Mouse (Mus musculus): Measurements from ENCODE around the gene Anxa6. TPM values are rescaled to one million over a fixed set of nuclear protein-coding genes. Genes with fewer than 3 reads are reported as not detected.

Gene Anxa6
- polyA plus RNA-seq, 1 experiment from 2014 or later = 39.9 TPM

DNA sequence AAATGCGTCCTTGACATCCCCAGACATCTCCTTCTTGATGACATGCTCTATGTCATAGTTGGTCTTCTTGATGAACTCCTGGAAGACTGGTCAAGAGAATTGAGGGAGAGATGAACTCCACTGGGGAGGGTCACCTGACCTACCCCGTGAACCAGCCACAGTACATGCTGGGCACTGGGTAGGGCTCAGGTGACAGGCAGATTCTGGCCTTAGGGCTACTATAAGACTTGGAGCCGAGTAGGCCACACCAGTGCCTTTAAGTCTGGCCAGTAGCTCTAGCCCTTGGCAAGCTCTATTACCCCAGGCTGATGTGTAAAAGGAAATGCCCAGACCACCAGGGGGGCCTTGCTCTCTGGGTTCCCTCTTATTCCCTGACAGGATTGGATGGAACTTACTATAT is 48.2 kb downstream of the Anxa6 start:
- no peak; the same call in 1 of the 2 replicates for ATAC-seq (replicated peaks)
- no peaks in the 10 kb centered on the region for H3K4me1 ChIP-seq
- no peak overlapping the region for H3K4me3 ChIP-seq
- no peak overlapping the region for H3K9ac ChIP-seq (replicated peaks)
- no peaks in the 10 kb centered on the region for H3K27me3 ChIP-seq
- H3K36me3 ChIP-seq = peaks cover 9% of the 10 kb centered on the region; the same call in 1 of the 2 replicates
- no peaks in the 10 kb centered on the region for H3K9me3 ChIP-seq
- H3K4me2 ChIP-seq (replicated peaks) = no peak overlapping the region
- WGBS = 77% methylated on average over 3 of the region's 3 CpGs
- no peak overlapping the region for H3K27ac ChIP-seq (replicated peaks)

DNA sequence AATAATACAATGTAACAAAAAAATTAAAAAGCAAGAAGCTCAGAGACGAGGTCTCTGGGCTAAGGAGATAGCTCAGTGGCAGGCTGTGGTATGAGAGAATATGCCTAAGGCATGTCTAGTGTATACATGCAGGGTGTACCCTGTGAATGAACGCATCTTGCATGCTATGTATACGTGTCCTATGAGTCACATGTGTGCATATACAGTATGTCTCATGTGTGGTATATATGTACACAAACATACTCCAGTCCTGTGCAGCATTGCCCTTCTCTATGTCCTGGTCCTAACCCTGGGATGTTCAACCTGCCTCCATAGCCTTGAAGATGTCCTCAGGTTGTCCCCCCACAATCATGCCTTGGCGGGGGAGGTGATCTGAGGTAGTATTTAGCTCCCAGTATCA is 48.7 kb downstream of the Anxa6 start:
- H3K36me3 ChIP-seq = peaks cover 9% of the 10 kb centered on the region; the same call in 1 of the 2 replicates
- no peak overlapping the region for H3K4me3 ChIP-seq
- no peak overlapping the region for H3K9ac ChIP-seq (replicated peaks)
- H3K4me2 ChIP-seq (replicated peaks) = no peak overlapping the region
- ATAC-seq (replicated peaks) = peak; percentile 57; the same call in 1 of the 2 replicates
- 58% methylated on average over 4 of the region's 4 CpGs for WGBS
- H3K27me3 ChIP-seq = no peaks in the 10 kb centered on the region
- H3K4me1 ChIP-seq = no peaks in the 10 kb centered on the region
- no peaks in the 10 kb centered on the region for H3K9me3 ChIP-seq
- H3K27ac ChIP-seq (replicated peaks) = no peak overlapping the region

DNA sequence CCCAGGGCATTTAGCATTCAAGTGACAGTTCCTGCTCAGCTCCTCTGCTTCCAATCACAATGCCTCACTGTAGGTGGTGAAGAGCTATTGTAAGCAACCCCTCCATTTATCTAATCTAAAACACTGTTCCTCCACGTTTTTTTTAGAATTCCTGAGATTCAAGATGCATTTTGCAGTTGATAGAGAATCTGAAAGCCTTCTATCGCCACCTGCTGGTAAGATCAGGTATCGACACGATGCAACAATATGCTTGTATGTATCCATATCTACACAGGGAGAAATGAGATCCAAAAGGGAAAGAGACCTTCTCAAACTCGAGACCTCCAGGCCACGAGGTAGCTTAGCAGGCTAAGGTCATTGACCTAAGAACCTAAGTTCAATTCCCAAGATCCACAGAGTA is 49.2 kb downstream of the Anxa6 start:
- Histone ChIP-seq H3K36me3 (peaks cover 9% of the 10 kb centered on the region; the same call in 1 of the 2 replicates), H3K4me3 (no peak overlapping the region), H3K27ac (replicated peaks) (no peak overlapping the region), H3K9ac (replicated peaks) (no peak overlapping the region), H3K9me3 (no peaks in the 10 kb centered on the region), H3K4me1 (no peaks in the 10 kb centered on the region), H3K4me2 (replicated peaks) (no peak overlapping the region), H3K27me3 (no peaks in the 10 kb centered on the region)
- 2% methylated on average over 6 of the region's 6 CpGs for WGBS
- ATAC-seq (replicated peaks) = 0 out of 2 replicates have a peak, but pooled peaks have one; percentile 16

DNA sequence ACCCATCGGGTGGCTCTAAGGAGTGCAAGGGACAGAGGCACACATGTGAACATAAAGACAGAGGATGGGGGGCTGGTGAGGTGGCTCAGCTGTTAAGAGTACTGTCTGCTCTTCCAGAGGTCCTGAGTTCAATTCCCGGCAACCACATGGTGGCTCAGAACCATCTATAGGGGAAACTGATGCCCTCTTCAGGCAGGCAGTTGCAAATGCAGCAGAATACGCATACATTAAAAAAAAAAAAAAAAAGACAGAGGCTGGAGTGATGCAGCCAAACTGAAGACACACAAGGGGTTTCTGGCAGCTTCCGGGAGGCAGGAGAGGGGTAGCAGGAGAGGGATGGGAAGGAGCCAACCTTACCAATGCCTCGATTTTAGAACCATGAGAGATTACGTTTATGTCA is 50.7 kb downstream of the Anxa6 start:
- no peak for ATAC-seq (replicated peaks)
- WGBS = 82% methylated on average over 6 of the region's 6 CpGs

DNA sequence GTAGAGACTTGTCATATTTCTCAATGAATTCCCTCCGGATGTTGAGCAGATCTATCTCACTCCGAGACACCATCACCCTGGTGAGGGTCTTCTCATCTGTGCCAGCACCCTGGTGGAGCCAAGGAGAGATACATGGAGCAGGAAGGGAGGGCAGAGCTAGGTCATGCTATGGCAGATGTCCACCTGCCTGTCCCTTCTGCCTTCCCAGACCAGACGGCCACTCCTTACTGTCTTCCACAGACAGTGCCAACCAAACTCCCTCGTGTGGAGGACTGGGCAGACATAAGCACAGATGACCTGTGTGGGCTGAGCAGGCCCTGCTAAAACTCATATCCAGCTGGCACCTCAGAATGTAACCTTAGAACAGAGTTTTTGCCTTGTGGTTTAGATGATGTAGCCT is 51.6 kb downstream of the Anxa6 start:
- 86% methylated on average over 4 of the region's 4 CpGs for WGBS
- no peak for ATAC-seq (replicated peaks)

More for the DNA sequence above, 50.7 kb downstream of the Anxa6 start:
- Histone ChIP-seq H3K4me3 (no peak overlapping the region), H3K9ac (replicated peaks) (no peak overlapping the region), H3K9me3 (no peaks in the 10 kb centered on the region), H3K4me2 (replicated peaks) (no peak overlapping the region), H3K4me1 (no peaks in the 10 kb centered on the region), H3K27ac (replicated peaks) (no peak overlapping the region), H3K27me3 (no peaks in the 10 kb centered on the region), H3K36me3 (peaks cover 9% of the 10 kb centered on the region; the same call in 1 of the 2 replicates)

DNA sequence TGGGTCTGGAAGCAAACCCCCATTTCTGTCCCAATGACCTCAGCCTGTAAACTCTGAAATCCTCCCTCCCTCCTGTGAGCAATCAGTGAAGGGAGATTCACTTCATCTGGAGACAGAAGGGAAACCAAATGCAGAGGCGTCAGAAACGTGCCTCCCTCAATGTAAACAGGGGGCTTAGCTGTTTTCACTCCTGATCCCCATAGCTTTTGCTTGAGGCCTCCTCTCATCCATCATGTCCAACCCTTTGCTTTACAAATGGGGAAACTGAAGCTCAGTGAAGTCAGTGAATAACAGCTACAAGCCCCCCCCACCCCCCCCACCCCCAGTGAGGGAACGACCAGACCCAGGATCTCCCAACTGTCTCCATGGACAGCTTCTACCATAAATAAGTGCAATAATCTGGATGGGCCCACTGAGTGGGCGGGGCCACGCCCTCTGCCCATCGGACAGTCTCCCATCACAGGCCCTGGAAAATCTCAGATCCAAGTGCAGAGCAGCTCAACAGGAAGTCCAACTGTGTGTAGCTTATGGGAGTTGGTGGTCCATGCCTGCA is 55.8 kb downstream of the Anxa6 start:
- no peak for ATAC-seq (replicated peaks)
- Histone ChIP-seq H3K27me3 (no peaks in the 10 kb centered on the region), H3K9ac (replicated peaks) (no peak overlapping the region), H3K9me3 (no peaks in the 10 kb centered on the region), H3K4me3 (no peak overlapping the region), H3K4me2 (replicated peaks) (no peak overlapping the region), H3K4me1 (peaks cover 7% of the 10 kb centered on the region; the same call in 1 of the 2 replicates), H3K27ac (replicated peaks) (no peak overlapping the region), H3K36me3 (peaks cover 9% of the 10 kb centered on the region; the same call in 1 of the 2 replicates)
- WGBS = 73% methylated on average over 6 of the region's 6 CpGs

More for the DNA sequence above, 51.6 kb downstream of the Anxa6 start:
- Histone ChIP-seq H3K4me3 (no peak overlapping the region), H3K9me3 (no peaks in the 10 kb centered on the region), H3K27me3 (no peaks in the 10 kb centered on the region), H3K9ac (replicated peaks) (no peak overlapping the region), H3K4me2 (replicated peaks) (no peak overlapping the region), H3K4me1 (no peaks in the 10 kb centered on the region), H3K36me3 (peaks cover 9% of the 10 kb centered on the region; the same call in 1 of the 2 replicates), H3K27ac (replicated peaks) (no peak overlapping the region)

DNA sequence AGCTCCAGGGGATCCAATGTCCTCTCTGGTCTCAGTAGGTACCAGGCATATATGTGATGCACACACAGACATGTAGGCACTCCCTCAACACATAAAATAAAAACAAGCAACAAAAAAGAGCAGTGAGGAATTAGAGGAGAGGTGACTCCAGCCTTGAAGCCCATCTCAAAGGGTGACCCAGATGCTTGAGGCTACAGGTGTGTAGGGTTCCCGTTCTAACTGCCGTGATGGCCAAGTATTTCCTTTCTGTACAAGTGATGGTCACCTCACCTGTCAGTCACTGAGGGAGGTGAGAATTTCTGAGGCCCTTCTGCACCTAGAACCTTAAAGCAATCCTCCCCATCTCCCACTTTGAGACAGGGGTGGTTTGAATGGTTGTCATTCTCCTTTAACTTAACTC is 56.9 kb downstream of the Anxa6 start:
- no peak overlapping the region for H3K4me3 ChIP-seq
- H3K9me3 ChIP-seq = no peaks in the 10 kb centered on the region
- no peak overlapping the region for H3K9ac ChIP-seq (replicated peaks)
- H3K4me2 ChIP-seq (replicated peaks) = no peak overlapping the region
- no peaks in the 10 kb centered on the region for H3K27me3 ChIP-seq
- WGBS = 90% methylated on average over 2 of the region's 2 CpGs
- 0 out of 2 replicates have a peak, but pooled peaks cover 4% of the 10 kb centered on the region for H3K36me3 ChIP-seq
- H3K4me1 ChIP-seq = peaks cover 7% of the 10 kb centered on the region; the same call in 1 of the 2 replicates
- H3K27ac ChIP-seq (replicated peaks) = no peak overlapping the region
- ATAC-seq (replicated peaks) = no peak

DNA sequence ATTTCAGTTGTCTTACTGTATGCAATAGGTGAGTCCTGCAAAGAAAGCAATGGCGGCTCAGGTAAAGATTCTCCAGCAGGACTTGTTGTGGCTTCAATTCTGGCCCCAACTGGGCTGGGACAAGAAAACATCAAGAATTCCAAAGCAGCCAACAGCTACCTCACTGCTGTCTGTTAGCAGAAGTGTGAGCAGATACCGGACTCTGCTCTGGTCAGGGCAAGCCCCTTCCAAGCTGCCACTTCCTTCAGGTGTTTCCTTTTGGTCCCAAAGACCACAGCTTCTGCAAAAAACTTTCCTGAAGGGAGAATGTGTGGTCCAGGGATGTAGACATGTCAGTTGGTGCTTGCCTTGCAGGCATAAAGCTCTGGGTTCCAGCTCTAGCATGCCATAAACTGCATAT is 57.5 kb downstream of the Anxa6 start:
- WGBS = 100% methylated on average over 2 of the region's 2 CpGs
- no peak overlapping the region for H3K4me3 ChIP-seq
- H3K4me2 ChIP-seq (replicated peaks) = no peak overlapping the region
- H3K36me3 ChIP-seq = no peaks in the 10 kb centered on the region
- no peaks in the 10 kb centered on the region for H3K27me3 ChIP-seq
- H3K27ac ChIP-seq (replicated peaks) = no peak overlapping the region
- no peak overlapping the region for H3K9ac ChIP-seq (replicated peaks)
- ATAC-seq (replicated peaks) = no peak
- H3K4me1 ChIP-seq = peaks cover 7% of the 10 kb centered on the region; the same call in 1 of the 2 replicates
- no peaks in the 10 kb centered on the region for H3K9me3 ChIP-seq

DNA sequence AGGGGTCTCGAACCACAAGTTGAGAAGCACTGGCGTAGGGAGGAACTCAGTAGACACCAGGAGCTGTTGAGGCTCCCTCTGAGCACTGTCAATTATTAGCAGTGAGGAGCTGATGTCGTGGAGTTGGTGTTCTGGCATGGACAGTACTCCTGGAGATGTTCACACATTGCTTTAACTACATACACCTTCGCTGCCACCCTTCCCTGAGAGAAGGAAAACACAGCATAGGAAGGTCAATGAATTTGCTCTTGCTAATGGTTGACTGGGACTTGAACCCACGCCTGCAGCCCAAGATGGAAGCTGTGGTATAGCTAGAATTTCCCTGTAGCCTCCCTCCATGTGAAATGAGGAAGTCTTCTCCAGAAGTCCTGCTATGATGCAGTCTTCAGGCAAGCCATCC is 57.9 kb downstream of the Anxa6 start:
- no peak overlapping the region for H3K4me3 ChIP-seq

DNA sequence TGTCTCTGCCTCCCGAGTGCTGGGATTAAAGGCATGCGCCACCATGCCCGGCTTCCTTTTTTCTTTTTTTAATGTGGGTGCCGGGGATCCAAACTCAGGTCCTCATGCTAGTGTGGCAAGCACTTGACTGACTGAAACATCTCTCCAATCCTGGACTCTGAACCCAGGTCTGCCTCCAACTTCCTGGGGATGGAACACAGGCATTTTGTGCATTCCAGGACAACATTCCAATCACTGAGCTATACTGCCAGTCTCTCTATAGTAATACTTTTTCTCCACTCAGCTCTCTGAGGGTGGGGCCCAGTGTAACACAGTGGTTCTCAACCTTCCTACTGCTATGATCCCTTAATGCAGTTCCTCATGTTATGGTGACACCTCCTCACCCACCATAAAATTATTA is 58.6 kb downstream of the Anxa6 start:
- no peak for ATAC-seq (replicated peaks)
- H3K9me3 ChIP-seq = no peaks in the 10 kb centered on the region
- H3K9ac ChIP-seq (replicated peaks) = no peak overlapping the region
- H3K27me3 ChIP-seq = no peaks in the 10 kb centered on the region
- H3K4me3 ChIP-seq = no peak overlapping the region
- H3K36me3 ChIP-seq = no peaks in the 10 kb centered on the region
- peaks cover 7% of the 10 kb centered on the region; the same call in 1 of the 2 replicates for H3K4me1 ChIP-seq
- 93% methylated on average over 4 of the region's 4 CpGs for WGBS
- no peak overlapping the region for H3K4me2 ChIP-seq (replicated peaks)
- no peak overlapping the region for H3K27ac ChIP-seq (replicated peaks)

More for the DNA sequence above, 57.9 kb downstream of the Anxa6 start:
- no peaks in the 10 kb centered on the region for H3K9me3 ChIP-seq
- no peak for ATAC-seq (replicated peaks)
- no peak overlapping the region for H3K27ac ChIP-seq (replicated peaks)
- no peaks in the 10 kb centered on the region for H3K27me3 ChIP-seq
- H3K4me2 ChIP-seq (replicated peaks) = no peak overlapping the region
- H3K36me3 ChIP-seq = no peaks in the 10 kb centered on the region
- peaks cover 7% of the 10 kb centered on the region; the same call in 1 of the 2 replicates for H3K4me1 ChIP-seq
- WGBS = 91% methylated on average over 5 of the region's 5 CpGs
- no peak overlapping the region for H3K9ac ChIP-seq (replicated peaks)

DNA sequence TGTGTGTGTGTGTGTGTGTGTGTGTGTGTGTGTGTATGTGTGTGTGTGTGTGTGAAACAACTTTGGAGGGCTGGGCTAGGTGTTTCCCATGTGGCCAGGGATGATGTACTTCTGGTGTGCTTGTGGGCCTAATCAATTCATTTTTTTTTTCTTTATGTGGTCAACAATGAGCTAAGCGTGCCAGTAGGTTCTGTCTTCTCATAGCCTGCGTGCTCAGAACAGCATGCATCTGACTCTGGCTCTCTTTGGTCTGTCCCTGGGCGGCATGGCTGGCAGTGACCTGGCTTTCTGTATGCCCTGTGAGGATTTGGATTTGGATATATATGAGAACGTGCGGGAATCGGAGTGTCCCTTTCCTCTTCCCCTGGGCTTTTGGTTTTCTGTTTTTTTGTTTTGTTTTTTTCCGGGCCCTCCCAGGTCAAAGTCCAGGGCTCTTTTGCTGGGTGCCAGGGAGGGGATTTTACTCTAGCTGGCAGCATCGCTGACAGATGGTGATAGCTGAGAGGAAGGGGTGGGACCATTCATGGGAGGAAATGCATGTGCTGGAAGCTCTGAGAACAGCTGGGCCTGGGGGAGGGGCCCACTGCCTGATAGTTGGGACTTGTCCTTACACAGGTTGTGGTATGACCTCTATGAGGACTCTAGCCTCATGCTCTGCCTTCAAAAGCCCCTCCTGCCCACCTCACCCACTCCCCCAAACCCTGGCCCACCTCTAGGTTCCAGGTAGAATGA is 59.6 kb downstream of the Anxa6 start:
- no peak overlapping the region for H3K9ac ChIP-seq (replicated peaks)
- no peak for ATAC-seq (replicated peaks)
- no peak overlapping the region for H3K4me2 ChIP-seq (replicated peaks)
- no peak overlapping the region for H3K4me3 ChIP-seq
- H3K36me3 ChIP-seq = no peaks in the 10 kb centered on the region
- 62% methylated on average over 8 of the region's 8 CpGs for WGBS
- no peaks in the 10 kb centered on the region for H3K9me3 ChIP-seq
- no peaks in the 10 kb centered on the region for H3K27me3 ChIP-seq
- no peak overlapping the region for H3K27ac ChIP-seq (replicated peaks)
- H3K4me1 ChIP-seq = peaks cover 7% of the 10 kb centered on the region; the same call in 1 of the 2 replicates

DNA sequence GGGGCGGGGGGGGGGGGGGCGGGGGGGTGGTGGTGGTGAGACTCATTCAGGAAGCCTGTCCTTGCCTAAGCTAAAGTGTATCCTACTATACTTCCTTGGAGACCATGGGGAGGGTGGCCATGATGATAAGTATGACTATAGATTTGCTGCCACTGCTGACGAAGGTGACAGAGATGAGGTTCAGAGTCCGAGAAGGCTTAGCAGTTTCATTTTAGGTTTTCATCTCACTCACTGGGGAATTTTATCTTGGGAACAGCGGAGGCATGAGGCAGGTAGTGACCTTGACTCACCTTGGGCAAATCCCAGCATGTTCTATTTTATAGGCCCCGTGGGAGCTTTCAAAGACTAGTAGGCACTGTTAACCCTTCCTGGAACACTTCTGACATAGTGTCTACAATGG is 60.5 kb downstream of the Anxa6 start:
- Histone ChIP-seq H3K9ac (replicated peaks) (no peak overlapping the region), H3K4me2 (replicated peaks) (no peak overlapping the region), H3K27ac (replicated peaks) (no peak overlapping the region), H3K4me3 (no peak overlapping the region), H3K9me3 (no peaks in the 10 kb centered on the region), H3K36me3 (no peaks in the 10 kb centered on the region), H3K4me1 (peaks cover 7% of the 10 kb centered on the region; the same call in 1 of the 2 replicates), H3K27me3 (no peaks in the 10 kb centered on the region)
- WGBS = 73% methylated on average over 6 of the region's 6 CpGs
- no peak for ATAC-seq (replicated peaks)

All from forebrain, embryonic 15.5 days (tissue).